Mouse (Mus musculus) kidney, embryonic 15.5 days (tissue): ENCODE results near the gene Stag2. TPM values are rescaled to one million over a fixed set of nuclear protein-coding genes. Genes with fewer than 3 reads are reported as not detected.

Experiments used
- ATAC-seq: fragments of 200-750 bp; cut with Nextera tagmentation; replicated peaks from 2 replicates; pipeline ENCODE4 v1.8.0; 2017; ENCODE audit warnings: moderate TSS enrichment; ENCODE audit not compliant: low FRiP score
- H3K27ac ChIP-seq: fragments of 300-500 bp; sonication (generic); 2 replicates; pipeline ENCODE4 v1.5.1; 2015; ENCODE audit warnings: mild to moderate bottlenecking, inconsistent platforms
- H3K27me3 ChIP-seq: fragments of 300-500 bp; sonication (generic); 2 replicates; pipeline ENCODE4 v1.6.1; 2015; ENCODE audit warnings: inconsistent platforms
- H3K36me3 ChIP-seq: fragments of 300-500 bp; sonication (generic); 2 replicates; pipeline ENCODE4 v1.6.1; 2015; ENCODE audit warnings: inconsistent platforms
- H3K4me1 ChIP-seq: fragments of 300-500 bp; sonication (generic); 2 replicates; pipeline ENCODE4 v1.6.1; 2015; ENCODE audit warnings: inconsistent platforms
- H3K4me2 ChIP-seq: fragments of 300-500 bp; sonication (generic); 2 replicates; pipeline ENCODE4 v1.6.1; 2015; ENCODE audit warnings: moderate library complexity, mild to moderate bottlenecking, inconsistent platforms
- H3K4me3 ChIP-seq: fragments of 300-500 bp; sonication (generic); replicated peaks from 2 replicates; pipeline ENCODE4 v1.5.1; 2015; ENCODE audit warnings: mild to moderate bottlenecking, inconsistent platforms
- H3K9ac ChIP-seq: fragments of 300-500 bp; sonication (generic); 2 replicates; pipeline ENCODE4 v1.6.1; 2015; ENCODE audit warnings: mild to moderate bottlenecking, inconsistent platforms
- H3K9me3 ChIP-seq: fragments of 300-500 bp; sonication (generic); replicated peaks from 2 replicates; pipeline ENCODE4 v1.6.1; 2016; ENCODE audit warnings: inconsistent platforms
- WGBS: fragments of 180-500 bp; shearing (Covaris S2); methylation state at CpG from one replicate; pipeline ENCODE4 v1.1.7; 2015; ENCODE audit warnings: mixed read lengths; 5-methylcytosine and 5-hydroxymethylcytosine counted together
- polyA plus RNA-seq: library from polyadenylated mRNA; unstranded; fragments of >200 nt; fragmentation: Nextera tagmentation; extraction: Ambion mirVana; gene quantifications from 2 replicates; pipeline ENCODE4 v1.2.1, GENCODE M21; 2015

Gene Stag2
- polyA plus RNA-seq, 1 experiment from 2014 or later, result 41.9 TPM

DNA sequence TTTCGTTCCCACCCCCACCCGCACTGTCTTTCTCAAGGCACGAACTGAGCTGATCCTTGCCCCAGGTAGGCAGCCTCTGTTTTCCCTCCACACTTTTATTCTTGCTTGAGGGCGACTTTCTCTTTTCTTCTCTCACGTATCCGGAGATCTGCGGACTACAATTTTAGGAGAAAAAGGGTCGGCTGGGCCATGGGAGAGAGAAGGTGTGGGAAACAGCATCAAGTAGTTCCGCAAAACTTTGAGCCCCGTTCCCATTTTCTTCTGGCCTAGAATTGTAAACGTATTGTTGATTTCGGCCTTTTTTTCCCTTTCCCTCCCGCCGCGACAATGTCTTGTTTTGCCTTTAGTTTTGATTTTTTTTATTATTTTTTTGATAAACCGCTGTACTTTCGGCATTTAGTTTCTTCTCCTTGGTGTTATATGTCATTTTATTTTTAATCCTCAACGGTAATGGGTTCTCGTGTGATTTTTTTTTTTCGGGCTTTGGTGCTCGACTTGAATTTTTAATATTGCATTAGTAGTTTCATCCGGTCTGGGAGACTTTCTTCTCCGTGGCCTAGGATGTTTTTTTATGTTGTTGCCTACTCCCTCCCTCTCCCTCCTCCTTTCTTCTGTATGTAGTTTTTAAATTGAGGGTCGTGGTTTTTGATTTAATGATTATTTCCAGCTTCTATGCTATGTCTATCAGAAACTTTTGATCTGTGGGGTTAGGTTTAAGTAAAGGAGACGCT lies 2.1 kb downstream of the Stag2 start:
- WGBS, result 14% methylated on average over 24 of the region's 25 CpGs
- ATAC-seq, result no peak
- Histone ChIP-seq H3K4me2 (peak overlapping the region; percentile 55), H3K9ac (peak overlapping the region; percentile 55), H3K36me3 (no peaks in the 10 kb centered on the region), H3K27me3 (no peaks in the 10 kb centered on the region), H3K4me1 (0 out of 2 replicates have a peak, but pooled peaks cover 5% of the 10 kb centered on the region), H3K9me3 (no peaks in the 10 kb centered on the region), H3K27ac (peak overlapping the region; percentile 98), H3K4me3 (peak overlapping the region; percentile 63)

DNA sequence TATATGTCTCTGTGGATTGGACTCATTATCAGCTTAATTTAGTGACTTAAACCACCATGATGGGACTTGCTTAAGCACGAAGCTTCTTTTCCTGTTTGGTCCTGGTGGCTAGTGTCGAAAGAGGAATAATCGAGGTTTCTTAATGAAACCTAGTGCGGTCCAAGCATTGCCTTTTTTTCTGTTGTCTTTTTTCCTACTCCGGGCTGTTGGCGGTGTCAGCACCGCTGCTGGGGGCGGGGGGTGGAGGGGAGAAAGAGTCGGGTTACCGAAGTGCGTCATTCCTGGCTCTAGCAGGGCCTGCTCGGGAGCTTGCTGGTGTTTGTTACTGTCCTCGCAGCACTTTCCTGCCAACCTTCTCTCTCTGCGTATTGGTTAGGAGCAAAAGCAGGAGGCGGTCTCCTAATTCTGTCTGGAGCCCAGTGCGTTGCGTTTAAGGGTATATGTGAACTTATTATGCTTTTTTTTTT lies 2.8 kb downstream of the Stag2 start:
- Histone ChIP-seq H3K9me3 (no peaks in the 10 kb centered on the region), H3K4me3 (peak overlapping the region; percentile 63), H3K9ac (peak overlapping the region; percentile 55), H3K36me3 (no peaks in the 10 kb centered on the region), H3K4me2 (peak overlapping the region; percentile 55), H3K27ac (peak overlapping the region; percentile 98), H3K27me3 (no peaks in the 10 kb centered on the region), H3K4me1 (0 out of 2 replicates have a peak, but pooled peaks cover 5% of the 10 kb centered on the region)
- peak; percentile 74 for ATAC-seq
- 22% methylated on average over 17 of the region's 17 CpGs for WGBS

GRCm38 (mm10) chrX:42153056-42153455 lies 3.9 kb downstream of the Stag2 start:
- Histone ChIP-seq H3K27me3 (no peaks in the 10 kb centered on the region), H3K9ac (no peak overlapping the region), H3K4me1 (0 out of 2 replicates have a peak, but pooled peaks cover 3% of the 10 kb centered on the region), H3K27ac (no peak overlapping the region), H3K4me3 (peak overlapping the region; percentile 63), H3K9me3 (no peaks in the 10 kb centered on the region), H3K36me3 (no peaks in the 10 kb centered on the region), H3K4me2 (peak overlapping the region; percentile 55)
- no peak for ATAC-seq
- WGBS, result 21% methylated on average over 4 of the region's 4 CpGs

GRCm38 (mm10) chrX:42165455-42165854 lies 16.3 kb downstream of the Stag2 start:
- no peaks in the 10 kb centered on the region for H3K27me3 ChIP-seq
- H3K9me3 ChIP-seq, result no peaks in the 10 kb centered on the region
- no peak overlapping the region for H3K4me2 ChIP-seq
- no peak overlapping the region for H3K27ac ChIP-seq
- no peaks in the 10 kb centered on the region for H3K36me3 ChIP-seq
- no peak for ATAC-seq
- no peak overlapping the region for H3K4me3 ChIP-seq
- no peak overlapping the region for H3K9ac ChIP-seq
- H3K4me1 ChIP-seq, result no peaks in the 10 kb centered on the region
- WGBS, result 81% methylated on average over 1 of the region's 1 CpGs

- Histone ChIP-seq H3K4me1 (no peaks in the 10 kb centered on the region), H3K4me3 (no peak overlapping the region), H3K9ac (no peak overlapping the region), H3K4me2 (no peak overlapping the region), H3K27me3 (no peaks in the 10 kb centered on the region), H3K36me3 (no peaks in the 10 kb centered on the region), H3K9me3 (no peaks in the 10 kb centered on the region), H3K27ac (no peak overlapping the region)
- ATAC-seq, result no peak
- 82% methylated on average over 5 of the region's 5 CpGs for WGBS
Measured at GRCm38 (mm10) chrX:42170811-42171210, 21.7 kb downstream of the Stag2 start.

- Histone ChIP-seq H3K9ac (no peak overlapping the region), H3K9me3 (no peaks in the 10 kb centered on the region), H3K4me3 (no peak overlapping the region), H3K4me2 (no peak overlapping the region), H3K4me1 (no peaks in the 10 kb centered on the region), H3K27me3 (no peaks in the 10 kb centered on the region), H3K27ac (no peak overlapping the region), H3K36me3 (no peaks in the 10 kb centered on the region)
- 79% methylated on average over 3 of the region's 3 CpGs for WGBS
- ATAC-seq, result no peak
Measured at GRCm38 (mm10) chrX:42187590-42187989, 38.5 kb downstream of the Stag2 start.

GRCm38 (mm10) chrX:42188825-42189426 lies 39.8 kb downstream of the Stag2 start:
- WGBS, result 80% methylated on average over 2 of the region's 2 CpGs
- no peak overlapping the region for H3K9ac ChIP-seq
- H3K9me3 ChIP-seq, result no peaks in the 10 kb centered on the region
- no peak for ATAC-seq
- no peaks in the 10 kb centered on the region for H3K36me3 ChIP-seq
- H3K27me3 ChIP-seq, result no peaks in the 10 kb centered on the region
- H3K4me2 ChIP-seq, result no peak overlapping the region
- H3K4me3 ChIP-seq, result no peak overlapping the region
- no peak overlapping the region for H3K27ac ChIP-seq
- no peaks in the 10 kb centered on the region for H3K4me1 ChIP-seq

DNA sequence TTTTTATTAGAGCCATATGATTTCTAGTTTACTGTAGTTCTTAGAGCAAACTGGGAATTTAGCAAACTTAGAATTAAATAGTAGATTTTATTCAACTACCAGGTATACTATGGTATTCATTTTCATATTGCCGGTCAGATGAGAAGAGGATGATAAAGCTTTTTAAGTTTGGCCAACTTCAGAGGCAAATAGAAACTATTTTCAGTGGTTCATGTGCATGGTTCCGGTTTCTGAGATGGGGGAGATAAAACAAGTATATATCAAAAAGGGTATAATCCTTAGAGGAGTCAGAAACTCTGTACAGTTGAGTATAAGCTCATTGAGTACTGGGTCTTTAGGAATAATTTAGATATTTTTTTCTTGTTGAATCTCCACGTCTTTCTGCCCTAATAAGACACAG lies 45.5 kb downstream of the Stag2 start:
- no peak for ATAC-seq
- Histone ChIP-seq H3K4me3 (no peak overlapping the region), H3K9ac (no peak overlapping the region), H3K4me2 (no peak overlapping the region), H3K9me3 (no peaks in the 10 kb centered on the region), H3K4me1 (no peaks in the 10 kb centered on the region), H3K27me3 (no peaks in the 10 kb centered on the region), H3K36me3 (no peaks in the 10 kb centered on the region), H3K27ac (no peak overlapping the region)
- WGBS, result 70% methylated on average over 3 of the region's 3 CpGs

GRCm38 (mm10) chrX:42202482-42202881 lies 53.4 kb downstream of the Stag2 start:
- ATAC-seq, result no peak
- Histone ChIP-seq H3K27me3 (no peaks in the 10 kb centered on the region), H3K4me2 (no peak overlapping the region), H3K36me3 (peaks cover 9% of the 10 kb centered on the region; the same call in 1 of the 2 replicates), H3K4me1 (no peaks in the 10 kb centered on the region), H3K4me3 (no peak overlapping the region), H3K27ac (no peak overlapping the region), H3K9me3 (no peaks in the 10 kb centered on the region), H3K9ac (no peak overlapping the region)
- 85% methylated on average over 4 of the region's 4 CpGs for WGBS

DNA sequence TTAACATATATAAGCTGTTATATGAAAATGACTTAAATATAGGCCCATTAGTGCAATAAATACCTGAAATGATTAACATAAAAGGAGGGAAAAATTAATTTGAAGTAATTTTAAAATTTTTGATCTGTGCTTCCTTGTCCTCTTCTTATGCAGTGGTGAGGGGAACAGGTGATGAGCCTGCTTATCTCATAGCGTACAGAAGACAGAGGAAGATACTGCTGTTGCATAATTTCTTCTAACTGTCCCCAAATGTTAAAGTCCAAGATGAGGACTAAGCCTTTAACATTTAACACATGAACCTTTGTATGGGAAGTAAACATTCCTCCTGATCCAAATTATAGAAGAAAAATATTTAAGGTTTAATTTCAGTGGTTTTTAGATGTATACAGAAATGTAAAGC lies 66.6 kb downstream of the Stag2 start:
- no peaks in the 10 kb centered on the region for H3K9me3 ChIP-seq
- no peak overlapping the region for H3K4me3 ChIP-seq
- H3K27ac ChIP-seq, result no peak overlapping the region
- H3K36me3 ChIP-seq, result no peaks in the 10 kb centered on the region
- no peaks in the 10 kb centered on the region for H3K4me1 ChIP-seq
- no peak overlapping the region for H3K4me2 ChIP-seq
- ATAC-seq, result no peak
- H3K27me3 ChIP-seq, result no peaks in the 10 kb centered on the region
- 89% methylated on average over 1 of the region's 1 CpGs for WGBS
- no peak overlapping the region for H3K9ac ChIP-seq

GRCm38 (mm10) chrX:42250342-42250741 lies 101.2 kb downstream of the Stag2 start:
- H3K27me3 ChIP-seq, result no peaks in the 10 kb centered on the region
- peaks cover 20% of the 10 kb centered on the region for H3K36me3 ChIP-seq
- no peak overlapping the region for H3K4me2 ChIP-seq
- no peak for ATAC-seq
- H3K4me1 ChIP-seq, result no peaks in the 10 kb centered on the region
- H3K27ac ChIP-seq, result no peak overlapping the region
- no peaks in the 10 kb centered on the region for H3K9me3 ChIP-seq
- 90% methylated on average over 10 of the region's 10 CpGs for WGBS
- H3K9ac ChIP-seq, result no peak overlapping the region
- H3K4me3 ChIP-seq, result no peak overlapping the region

DNA sequence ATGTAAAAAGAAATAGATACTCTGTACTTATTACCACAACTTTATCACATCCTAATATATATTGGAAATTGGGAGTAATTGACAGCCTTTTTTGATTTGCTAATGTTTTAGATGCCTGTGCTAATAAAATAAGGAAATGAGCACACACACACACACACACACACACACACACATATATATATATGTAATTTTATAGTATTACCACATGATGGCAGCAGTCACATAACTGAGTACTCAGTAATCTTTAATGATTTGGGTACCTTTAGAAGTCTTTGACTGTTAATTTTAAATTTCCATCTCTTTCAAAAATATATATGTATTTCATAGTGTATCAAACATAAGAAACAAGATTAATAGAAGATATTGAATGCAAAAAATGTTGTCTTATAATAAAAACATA lies 123.6 kb downstream of the Stag2 start:
- H3K4me3 ChIP-seq, result no peak overlapping the region

More for the DNA sequence above, 123.6 kb downstream of the Stag2 start:
- Histone ChIP-seq H3K27me3 (no peaks in the 10 kb centered on the region), H3K9ac (no peak overlapping the region), H3K27ac (no peak overlapping the region), H3K4me1 (no peaks in the 10 kb centered on the region), H3K36me3 (peaks cover 2% of the 10 kb centered on the region; the same call in 1 of the 2 replicates), H3K4me2 (no peak overlapping the region), H3K9me3 (no peaks in the 10 kb centered on the region)
- ATAC-seq, result no peak
